Mouse (Mus musculus): Measurements from ENCODE around the gene Cacnb3. TPM values are rescaled to one million over a fixed set of nuclear protein-coding genes. Genes with fewer than 3 reads are reported as not detected.

Cacnb3 gene
- polyA plus RNA-seq, 1 experiment from 2014 or later, result 7.4 TPM

GRCm38 (mm10) chr15:98674994-98675545, 44.4 kb downstream of the Cacnb3 start:
- TF ChIP-seq EP300 (IDR thresholded peaks at IDR 0.05), result no peak
- no peak for TF ChIP-seq CTCF (IDR thresholded peaks at IDR 0.05)
- 31% methylated on average over 11 of the region's 11 CpGs for WGBS
- Histone ChIP-seq H3K36me3 (ENCODE audit: insufficient read depth, low read length) (no peaks in the 10 kb centered on the region), H3K9ac (replicated peaks; ENCODE audit: low read depth) (no peak overlapping the region), H3K27me3 (replicated peaks; ENCODE audit: insufficient read depth, low read length) (peaks cover 24% of the 10 kb centered on the region; the same call in 1 of the 2 replicates), H3K4me1 (ENCODE audit: insufficient read depth, low read depth, low read length) (no peaks in the 10 kb centered on the region), H3K9me3 (ENCODE audit: low read length) (no peaks in the 10 kb centered on the region), H3K4me2 (replicated peaks; ENCODE audit: low read depth, low read length) (no peak overlapping the region), H3K4me3 (ENCODE audit: low read depth, low read length) (no peak overlapping the region), H3K27ac (ENCODE audit: low read length) (no peak overlapping the region)
- DNase-seq (ENCODE audit: low spot score) (no peak), ATAC-seq (no peak)

GRCm38 (mm10) chr15:98675634-98676250, 45.1 kb downstream of the Cacnb3 start:
- H3K4me2 ChIP-seq (replicated peaks; ENCODE audit: low read depth, low read length), result peak overlapping the region; percentile 77
- TF ChIP-seq EP300 (IDR thresholded peaks at IDR 0.05) (no peak), CTCF (IDR thresholded peaks at IDR 0.05) (no peak)
- WGBS, result 8% methylated on average over 14 of the region's 14 CpGs
- no peaks in the 10 kb centered on the region for H3K4me1 ChIP-seq (ENCODE audit: insufficient read depth, low read depth, low read length)
- ATAC-seq (no peak), DNase-seq (ENCODE audit: low spot score) (no peak)
- H3K9ac ChIP-seq (replicated peaks; ENCODE audit: low read depth), result no peak overlapping the region
- no peak overlapping the region for H3K27ac ChIP-seq (ENCODE audit: low read length)
- no peaks in the 10 kb centered on the region for H3K9me3 ChIP-seq (ENCODE audit: low read length)
- peaks cover 24% of the 10 kb centered on the region; the same call in 1 of the 2 replicates for H3K27me3 ChIP-seq (replicated peaks; ENCODE audit: insufficient read depth, low read length)
- no peaks in the 10 kb centered on the region for H3K36me3 ChIP-seq (ENCODE audit: insufficient read depth, low read length)
- peak overlapping the region; percentile 15; the same call in 1 of the 2 replicates for H3K4me3 ChIP-seq (ENCODE audit: low read depth, low read length)

- Histone ChIP-seq H3K27me3 (replicated peaks; ENCODE audit: insufficient read depth, low read length) (peaks cover 24% of the 10 kb centered on the region; the same call in 1 of the 2 replicates), H3K4me1 (ENCODE audit: insufficient read depth, low read depth, low read length) (no peaks in the 10 kb centered on the region)
- DNase-seq (ENCODE audit: low spot score), result no peak
Measured at GRCm38 (mm10) chr15:98676471-98676870, 45.8 kb downstream of the Cacnb3 start.

GRCm38 (mm10) chr15:98676940-98677728, 46.5 kb downstream of the Cacnb3 start, which contains the start of gene Rnd1:
Rnd1 (minus strand) TSS chr15:98677461.
- Histone ChIP-seq H3K4me1 (ENCODE audit: insufficient read depth, low read depth, low read length) (no peaks in the 10 kb centered on the region), H3K4me2 (replicated peaks; ENCODE audit: low read depth, low read length) (peak within 1 kb of the TSS; percentile 77), H3K9me3 (ENCODE audit: low read length) (no peaks in the 10 kb centered on the region), H3K4me3 (ENCODE audit: low read depth, low read length) (peak within 1 kb of the TSS; percentile 39), H3K27me3 (replicated peaks; ENCODE audit: insufficient read depth, low read length) (peaks cover 24% of the 10 kb centered on the region; the same call in 1 of the 2 replicates), H3K9ac (replicated peaks; ENCODE audit: low read depth) (no peak within 1 kb of the TSS), H3K27ac (ENCODE audit: low read length) (no peak within 1 kb of the TSS), H3K36me3 (ENCODE audit: insufficient read depth, low read length) (no peaks in the 10 kb centered on the region)
- WGBS, result 1% methylated on average over 33 of the region's 37 CpGs
- DNase-seq (ENCODE audit: low spot score) (peak; percentile 95), ATAC-seq (peak; percentile 100)
- TF ChIP-seq CTCF (IDR thresholded peaks at IDR 0.05) (peak; percentile 22; the same call in 1 of the 2 replicates), EP300 (IDR thresholded peaks at IDR 0.05) (no peak)

More at GRCm38 (mm10) chr15:98676471-98676870, 45.8 kb downstream of the Cacnb3 start:
- Histone ChIP-seq H3K9ac (replicated peaks; ENCODE audit: low read depth) (no peak overlapping the region), H3K4me2 (replicated peaks; ENCODE audit: low read depth, low read length) (peak overlapping the region; percentile 77), H3K9me3 (ENCODE audit: low read length) (no peaks in the 10 kb centered on the region), H3K27ac (ENCODE audit: low read length) (no peak overlapping the region), H3K36me3 (ENCODE audit: insufficient read depth, low read length) (no peaks in the 10 kb centered on the region), H3K4me3 (ENCODE audit: low read depth, low read length) (peak overlapping the region; percentile 39; the same call in 1 of the 2 replicates)
- WGBS, result 6% methylated on average over 9 of the region's 9 CpGs
- ATAC-seq, result no peak
- TF ChIP-seq CTCF (IDR thresholded peaks at IDR 0.05), result no peak
- no peak for TF ChIP-seq EP300 (IDR thresholded peaks at IDR 0.05)

GRCm38 (mm10) chr15:98677977-98678376, 47.3 kb downstream of the Cacnb3 start:
- Histone ChIP-seq H3K9me3 (ENCODE audit: low read length) (no peaks in the 10 kb centered on the region), H3K4me2 (replicated peaks; ENCODE audit: low read depth, low read length) (no peak overlapping the region), H3K27me3 (replicated peaks; ENCODE audit: insufficient read depth, low read length) (peaks cover 24% of the 10 kb centered on the region; the same call in 1 of the 2 replicates), H3K4me1 (ENCODE audit: insufficient read depth, low read depth, low read length) (no peaks in the 10 kb centered on the region), H3K9ac (replicated peaks; ENCODE audit: low read depth) (no peak overlapping the region), H3K4me3 (ENCODE audit: low read depth, low read length) (no peak overlapping the region), H3K36me3 (ENCODE audit: insufficient read depth, low read length) (no peaks in the 10 kb centered on the region), H3K27ac (ENCODE audit: low read length) (no peak overlapping the region)
- 61% methylated on average over 7 of the region's 7 CpGs for WGBS
- DNase-seq (ENCODE audit: low spot score) (no peak), ATAC-seq (no peak)
- TF ChIP-seq EP300 (IDR thresholded peaks at IDR 0.05) (no peak), CTCF (IDR thresholded peaks at IDR 0.05) (no peak)

GRCm38 (mm10) chr15:98680660-98681059, 50.0 kb downstream of the Cacnb3 start:
- H3K9ac ChIP-seq (replicated peaks; ENCODE audit: low read depth), result no peak overlapping the region
- peaks cover 10% of the 10 kb centered on the region; the same call in 1 of the 2 replicates for H3K27me3 ChIP-seq (replicated peaks; ENCODE audit: insufficient read depth, low read length)
- WGBS, result 76% methylated on average over 8 of the region's 8 CpGs
- H3K4me2 ChIP-seq (replicated peaks; ENCODE audit: low read depth, low read length), result no peak overlapping the region
- no peaks in the 10 kb centered on the region for H3K9me3 ChIP-seq (ENCODE audit: low read length)
- H3K27ac ChIP-seq (ENCODE audit: low read length), result no peak overlapping the region
- DNase-seq (ENCODE audit: low spot score) (no peak), ATAC-seq (no peak)
- no peaks in the 10 kb centered on the region for H3K36me3 ChIP-seq (ENCODE audit: insufficient read depth, low read length)
- TF ChIP-seq CTCF (IDR thresholded peaks at IDR 0.05) (no peak), EP300 (IDR thresholded peaks at IDR 0.05) (no peak)
- no peak overlapping the region for H3K4me3 ChIP-seq (ENCODE audit: low read depth, low read length)
- no peaks in the 10 kb centered on the region for H3K4me1 ChIP-seq (ENCODE audit: insufficient read depth, low read depth, low read length)

Data from lung, postnatal 0 days (tissue).